Mouse (Mus musculus) heart, adult 2 months (tissue): Measurements from ENCODE around the gene Lad1. TPM values are rescaled to one million over a fixed set of nuclear protein-coding genes. Genes with fewer than 3 reads are reported as not detected.

Source experiments
- DNase-seq, 2 experiments: peaks; one replicate each; pipeline ENCODE4 v3.0.0; 2021
- H3K27ac ChIP-seq: fragments of 200-600 bp; 2 replicates; pipeline ENCODE4 v1.8.1; 2022
- H3K27me3 ChIP-seq: fragments of 200-500 bp; 2 replicates; pipeline ENCODE4 v1.6.1; 2012; ENCODE audit warnings: mild to moderate bottlenecking, low read length, inconsistent platforms, mixed read lengths; ENCODE audit not compliant: control insufficient read depth, insufficient read depth
- H3K36me3 ChIP-seq: fragments of 200-500 bp; 2 replicates; pipeline ENCODE4 v1.6.1; 2012; ENCODE audit warnings: low read length, inconsistent platforms; ENCODE audit not compliant: control insufficient read depth, insufficient read depth
- H3K4me1 ChIP-seq: fragments of 200-500 bp; 2 replicates; pipeline ENCODE4 v1.6.1; 2011; ENCODE audit warnings: low read length; ENCODE audit not compliant: control insufficient read depth, insufficient read depth
- H3K4me3 ChIP-seq: fragments of 200-600 bp; 2 replicates; pipeline ENCODE4 v1.8.1; 2022
- H3K79me2 ChIP-seq: fragments of 200-500 bp; replicated peaks from 2 replicates; pipeline ENCODE4 v1.6.1; 2012; ENCODE audit warnings: mild to moderate bottlenecking, inconsistent platforms, low read length, moderate library complexity, mixed read lengths; ENCODE audit not compliant: control insufficient read depth, insufficient read depth
- H3K9ac ChIP-seq: fragments of 200-500 bp; 2 replicates; pipeline ENCODE4 v1.6.1; 2012; ENCODE audit warnings: low read depth, mild to moderate bottlenecking, control low read depth, inconsistent platforms, low read length, mixed read lengths
- CTCF ChIP-seq: fragments of 200-600 bp; IDR thresholded peaks from 2 replicates; pipeline ENCODE4 v1.8.1; 2022; ENCODE audit warnings: antibody characterized with exemption, mild to moderate bottlenecking, moderate library complexity
- EP300 ChIP-seq: fragments of 200-500 bp; IDR thresholded peaks from 2 replicates; pipeline ENCODE4 v1.6.1; 2011; ENCODE audit warnings: low read depth, low read length, control low read depth; ENCODE audit not compliant: insufficient read depth
- POLR2A ChIP-seq: fragments of 200-500 bp; IDR thresholded peaks from 2 replicates; pipeline ENCODE4 v1.6.1; 2011; ENCODE audit warnings: mild to moderate bottlenecking, low read depth, low read length, control low read depth; ENCODE audit not compliant: insufficient read depth
- WGBS: fragments of 180-500 bp; shearing (Covaris S2); methylation state at CpG from one replicate; pipeline ENCODE4 v1.1.7; 2018; 5-methylcytosine and 5-hydroxymethylcytosine counted together
- intact Hi-C: fragments of 180-260 bp; cut with DNase I; formaldehyde crosslinking; loops from one replicate; pipeline ENCODE4 v1.15.1; 2025
- polyA plus RNA-seq: library from polyadenylated mRNA; depleted of rRNA; stranded (reverse); fragments of >200 nt; gene quantifications from 2 replicates; pipeline ENCODE4 v1.2.3, GENCODE M21; 2012
- total RNA-seq, 2 experiments: library from RNA; stranded (reverse); gene quantifications; 2 replicates each; pipeline ENCODE4 v1.2.3; 2021

The Lad1 gene
- total and polyA plus RNA-seq, 3 experiments = 7.2 to 16.2 (median 7.3) TPM

GRCm38 (mm10) chr1:135847139-135847562 lies 28.8 kb downstream of the Lad1 start:
- H3K79me2 ChIP-seq = no peaks in the 10 kb centered on the region
- peak; percentile 86 for TF ChIP-seq EP300
- no peak; the same call in 1 of the 2 replicates for TF ChIP-seq POLR2A
- peak; percentile 68 for TF ChIP-seq CTCF
- H3K4me1 ChIP-seq = peaks cover 10% of the 10 kb centered on the region
- intact Hi-C loops = no loop called here
- H3K27ac ChIP-seq = peak overlapping the region; percentile 26; the same call in 1 of the 2 replicates
- no peak for DNase-seq
- H3K9ac ChIP-seq = no peak overlapping the region
- no peak overlapping the region for H3K4me3 ChIP-seq
- WGBS = 38% methylated on average over 6 of the region's 6 CpGs
- no peaks in the 10 kb centered on the region for H3K27me3 ChIP-seq
- peaks cover 8% of the 10 kb centered on the region for H3K36me3 ChIP-seq

- Histone ChIP-seq H3K27ac (peak overlapping the region; percentile 26), H3K4me3 (no peak overlapping the region), H3K79me2 (no peaks in the 10 kb centered on the region), H3K36me3 (peaks cover 5% of the 10 kb centered on the region), H3K9ac (no peak overlapping the region), H3K4me1 (peaks cover 12% of the 10 kb centered on the region), H3K27me3 (no peaks in the 10 kb centered on the region)
- intact Hi-C loops = no loop called here
- DNase-seq = peak in 1 of 2 experiments; percentile 69
- 31% methylated on average over 17 of the region's 17 CpGs for WGBS
- TF ChIP-seq CTCF = no peak
- peak; percentile 81; the same call in 1 of the 2 replicates for TF ChIP-seq EP300
- TF ChIP-seq POLR2A = peak; percentile 44; the same call in 1 of the 2 replicates
These were observed 29.4 kb downstream of the Lad1 start for GRCm38 (mm10) chr1:135847611-135848351.

GRCm38 (mm10) chr1:135850722-135851512 lies 32.5 kb downstream of the Lad1 start:
- no peaks in the 10 kb centered on the region for H3K27me3 ChIP-seq
- no peak overlapping the region for H3K9ac ChIP-seq
- no peaks in the 10 kb centered on the region for H3K79me2 ChIP-seq
- no peaks in the 10 kb centered on the region; the same call in 1 of the 2 replicates for H3K36me3 ChIP-seq
- H3K27ac ChIP-seq = 0 out of 2 replicates have a peak overlapping the region, but pooled peaks have one; percentile 5
- TF ChIP-seq CTCF = peak; percentile 68
- TF ChIP-seq EP300 = peak; percentile 67
- TF ChIP-seq POLR2A = peak; percentile 62; the same call in 1 of the 2 replicates
- WGBS = 53% methylated on average over 12 of the region's 12 CpGs
- intact Hi-C loops = no loop called here
- peaks cover 5% of the 10 kb centered on the region for H3K4me1 ChIP-seq
- DNase-seq = no peak
- H3K4me3 ChIP-seq = no peak overlapping the region

GRCm38 (mm10) chr1:135852044-135852756 lies 33.8 kb downstream of the Lad1 start:
- H3K27ac ChIP-seq = no peak overlapping the region
- no peak for DNase-seq
- H3K4me3 ChIP-seq = no peak overlapping the region
- peaks cover 3% of the 10 kb centered on the region; the same call in 1 of the 2 replicates for H3K4me1 ChIP-seq
- H3K9ac ChIP-seq = no peak overlapping the region
- WGBS = 42% methylated on average over 13 of the region's 13 CpGs
- H3K36me3 ChIP-seq = no peaks in the 10 kb centered on the region
- TF ChIP-seq EP300 = no peak
- TF ChIP-seq POLR2A = peak; percentile 44; the same call in 1 of the 2 replicates
- intact Hi-C loops = no loop called here
- H3K79me2 ChIP-seq = no peaks in the 10 kb centered on the region
- H3K27me3 ChIP-seq = no peaks in the 10 kb centered on the region

- Histone ChIP-seq H3K36me3 (no peaks in the 10 kb centered on the region), H3K27me3 (no peaks in the 10 kb centered on the region), H3K4me3 (no peak overlapping the region), H3K79me2 (no peaks in the 10 kb centered on the region), H3K9ac (no peak overlapping the region), H3K27ac (no peak overlapping the region), H3K4me1 (peaks cover 2% of the 10 kb centered on the region; the same call in 1 of the 2 replicates)
- intact Hi-C loops = no loop called here
- no peak for TF ChIP-seq EP300
- TF ChIP-seq CTCF = no peak
- peak; percentile 48 for TF ChIP-seq POLR2A
- no peak for DNase-seq
- 72% methylated on average over 4 of the region's 4 CpGs for WGBS
These were observed 34.8 kb downstream of the Lad1 start for GRCm38 (mm10) chr1:135853200-135853599.
